Mouse (Mus musculus): ENCODE data around the gene Olfr354.

Olfr354 gene

GRCm38 (mm10) chr2:36905380-36905779, at the start of gene Olfr354:
TSS of gene Olfr354 (plus strand) at chr2:36905680.
- DNase-seq (ENCODE audit: low read depth, low spot score): no peak

DNA sequence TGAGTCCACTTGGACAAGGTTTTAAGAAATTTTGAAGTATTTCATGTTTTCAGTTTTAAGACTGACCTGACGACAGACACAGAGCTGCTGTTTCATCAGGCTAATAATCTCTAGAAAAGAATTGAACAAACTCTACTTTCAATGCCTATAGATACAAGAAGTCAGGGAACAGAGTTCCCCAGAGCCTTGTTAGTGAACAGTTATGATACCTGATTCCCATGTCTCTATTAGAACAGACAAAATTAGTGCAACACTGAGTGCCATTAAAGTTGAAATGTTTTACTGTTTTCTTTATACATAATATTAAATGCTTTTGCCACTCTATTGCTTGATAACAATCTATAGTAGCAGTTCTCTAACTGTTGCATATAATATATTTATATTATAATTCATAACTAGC, 42.9 kb upstream of the Olfr354 start, which contains the start of gene Olfr351:
Gene Olfr351, minus strand, starts transcription at position 101 of the 400 bp plus-strand sequence.
- no peak for DNase-seq (ENCODE audit: low read depth, low spot score)

GRCm38 (mm10) chr2:36868160-36868559, 37.3 kb upstream of the Olfr354 start, which contains the start of gene Olfr352:
TSS of gene Olfr352 (plus strand) at chr2:36868460.
- DNase-seq (ENCODE audit: low read depth, low spot score): no peak

DNA sequence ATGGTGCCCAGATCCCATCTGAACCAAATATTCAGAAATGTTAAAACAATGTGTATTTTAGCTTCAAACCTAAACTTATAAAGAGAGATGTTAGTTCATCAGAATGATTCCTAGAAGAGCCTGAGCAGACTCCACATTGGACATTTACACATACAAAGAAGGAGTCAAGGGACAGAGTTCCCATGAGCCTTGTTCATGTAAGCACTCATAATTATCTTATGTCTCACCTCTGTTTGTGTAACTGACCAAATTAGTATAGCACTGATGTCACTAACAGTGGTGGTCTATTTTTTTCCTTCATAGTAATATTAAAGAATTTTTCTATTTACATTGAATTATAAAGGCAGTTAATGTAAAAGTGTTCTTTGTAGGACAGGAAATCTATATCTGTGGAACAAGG, 12.6 kb upstream of the Olfr354 start, which contains the start of gene Olfr353:
Gene Olfr353, minus strand, starts transcription at position 101 of the 400 bp plus-strand sequence.
- DNase-seq (ENCODE audit: low read depth, low spot score): no peak

GRCm38 (mm10) chr2:36897114-36897513, 8.4 kb upstream of the Olfr354 start:
- no peak for DNase-seq (ENCODE audit: low read depth, low spot score)

DNA sequence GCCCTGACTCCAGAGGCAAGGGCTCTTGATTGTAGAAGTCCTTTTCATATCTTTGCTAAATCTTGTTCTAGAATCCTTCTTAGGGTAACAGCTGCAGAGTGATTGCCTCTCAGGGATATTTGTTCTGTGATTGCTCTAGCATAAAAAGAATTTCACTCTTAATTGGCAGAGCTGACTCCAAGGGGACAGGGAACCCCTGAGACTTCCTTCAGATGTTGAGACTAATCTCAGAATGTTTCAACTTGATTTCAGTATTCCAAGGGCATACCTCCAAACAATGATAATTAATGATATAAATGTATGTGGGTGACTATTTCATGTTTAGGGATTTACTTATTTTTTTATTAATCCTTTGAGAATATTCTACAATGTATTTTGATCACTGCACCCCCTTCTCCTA, 23.3 kb downstream of the Olfr354 start, which contains the start of gene Olfr355:
Gene Olfr355, minus strand, starts transcription at position 101 of the 400 bp plus-strand sequence.
- no peak for DNase-seq (ENCODE audit: low read depth, low spot score)

DNA sequence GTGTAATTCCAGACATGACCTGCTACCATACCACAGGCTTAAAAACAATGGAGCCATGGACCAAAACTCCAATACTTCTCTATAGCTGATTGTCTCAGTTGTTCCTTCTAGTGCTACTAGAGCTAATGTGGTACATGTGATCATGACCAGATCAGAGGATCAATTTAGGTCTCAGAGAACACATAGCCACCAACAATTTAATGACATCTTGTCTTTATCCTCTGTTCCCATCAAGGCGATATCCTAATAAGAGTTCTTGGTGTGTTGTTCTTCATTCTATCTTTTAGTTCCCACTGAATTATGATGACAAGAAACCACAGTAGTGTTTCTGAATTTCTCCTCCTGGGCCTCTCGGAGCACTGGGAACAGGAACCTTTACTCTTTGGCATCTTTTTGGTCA, 31.3 kb downstream of the Olfr354 start, which contains the start of gene Olfr356:
Gene Olfr356, plus strand, starts transcription at position 301 of the 400 bp plus-strand sequence.
- no peak for DNase-seq (ENCODE audit: low read depth, low spot score)
